Mouse (Mus musculus): ENCODE measurements at regions not wholly inside any gene's neighbourhood (a gene's known extent, or its start where the extent isn't known, plus 50 kb on each side); places are given as distances from the start of the nearest gene placed in this dataset.

DNA sequence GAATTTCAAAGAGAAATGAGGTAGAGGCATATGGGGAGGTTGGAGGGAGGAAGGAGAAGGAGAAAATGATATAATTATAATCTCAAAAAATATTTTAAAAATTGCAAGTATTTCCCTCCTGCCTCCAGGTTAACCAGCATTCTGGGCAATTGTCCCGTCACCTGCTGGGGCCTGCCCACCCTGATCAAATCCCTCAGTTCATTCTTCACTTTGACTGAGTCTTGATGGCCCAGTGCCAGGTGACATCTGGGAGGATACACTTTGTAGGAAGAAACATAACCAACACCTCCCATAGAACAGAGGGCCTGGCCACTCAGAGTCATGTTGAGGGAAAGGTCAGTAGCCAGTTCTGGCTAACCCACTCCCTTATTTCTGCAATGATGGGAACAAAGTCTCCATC, 360.8 kb upstream of the Ubash3b start:
- TF ChIP-seq CTCF (IDR thresholded peaks at IDR 0.05; ENCODE audit: control insufficient read depth, insufficient read depth, low read length): no peak
- TF ChIP-seq POLR2A (IDR thresholded peaks at IDR 0.05; ENCODE audit: borderline replicate concordance, control insufficient read depth, low read depth, low read length): no peak
